Mouse (Mus musculus) liver, embryonic 14.5 days (tissue): ENCODE data around the gene Dus1l. TPM values are rescaled to one million over a fixed set of nuclear protein-coding genes. Genes with fewer than 3 reads are reported as not detected.
A peak's percentile ranks its signal among the peaks of the same experiment; 100 is the strongest.

Source experiments
- ATAC-seq: fragments of 200-750 bp; cut with Nextera tagmentation; 2 replicates; pipeline ENCODE4 v1.8.0; 2017; ENCODE audit warnings: moderate number of reproducible peaks, mild to moderate bottlenecking, moderate library complexity; ENCODE audit not compliant: insufficient read depth
- DNase-seq, 3 experiments: peaks; one replicate each; pipeline ENCODE4 v3.0.0-alpha.2; 2012 to 2013; ENCODE audit warnings: low read depth in 3 of 3, low spot score in 3 of 3
- H3K27ac ChIP-seq: fragments of 300-500 bp; sonication (generic); 2 replicates; pipeline ENCODE4 v1.5.1; 2014; ENCODE audit warnings: moderate library complexity, mild to moderate bottlenecking, control low read depth, inconsistent platforms
- H3K27me3 ChIP-seq: fragments of 300-500 bp; sonication (generic); 2 replicates; pipeline ENCODE4 v1.6.1; 2014; ENCODE audit warnings: mild to moderate bottlenecking, low read length, moderate library complexity; ENCODE audit not compliant: control insufficient read depth, insufficient read depth
- H3K36me3 ChIP-seq: fragments of 300-500 bp; sonication (generic); replicated peaks from 2 replicates; pipeline ENCODE4 v1.6.1; 2014; ENCODE audit warnings: low read depth; ENCODE audit not compliant: control insufficient read depth, insufficient read depth
- H3K4me1 ChIP-seq, 2 experiments: fragments of 200-500 bp in 1 of 2; fragments of 300-500 bp in 1 of 2; sonication (generic) in 1 of 2; replicated peaks; 2 replicates each; pipeline ENCODE4 v1.6.1; 2012 to 2014; ENCODE audit warnings: antibody characterized with exemption in 1 of 2, inconsistent platforms in 1 of 2, low read length in 1 of 2; ENCODE audit not compliant: control insufficient read depth in 2 of 2, insufficient read depth in 2 of 2
- H3K4me2 ChIP-seq: fragments of 300-500 bp; sonication (generic); 2 replicates; pipeline ENCODE4 v1.6.1; 2014; ENCODE audit warnings: low read depth, mild to moderate bottlenecking, control low read depth, moderate library complexity
- H3K4me3 ChIP-seq, 2 experiments: fragments of 200-500 bp in 1 of 2; fragments of 300-500 bp in 1 of 2; sonication (generic) in 1 of 2; 2 replicates each; pipeline ENCODE4 v1.5.1; 2012 to 2014; ENCODE audit warnings: low read depth in 2 of 2, low read length in 2 of 2, mild to moderate bottlenecking in 2 of 2, control low read depth in 1 of 2, inconsistent platforms in 1 of 2, moderate library complexity in 1 of 2; ENCODE audit not compliant: insufficient read depth in 1 of 2
- H3K9ac ChIP-seq: fragments of 300-500 bp; sonication (generic); replicated peaks from 2 replicates; pipeline ENCODE4 v1.6.1; 2014; ENCODE audit warnings: mild to moderate bottlenecking, control low read depth, moderate library complexity
- H3K9me3 ChIP-seq: fragments of 300-500 bp; sonication (generic); 2 replicates; pipeline ENCODE4 v1.6.1; 2016; ENCODE audit warnings: low read length, mixed read lengths; ENCODE audit not compliant: control insufficient read depth
- CTCF ChIP-seq: IDR thresholded peaks from 2 replicates; pipeline ENCODE4 v1.5.1; 2016; ENCODE audit warnings: antibody characterized with exemption, low read depth, control low read depth
- EP300 ChIP-seq: IDR thresholded peaks from 2 replicates; pipeline ENCODE4 v1.6.1; 2016; ENCODE audit warnings: antibody characterized with exemption, low read depth
- WGBS: fragments of 180-500 bp; shearing (Covaris S2); extraction: QIAGEN DNeasy Blood & Tissue Kit; methylation state at CpG from one replicate; pipeline ENCODE4 v1.1.7; 2014; ENCODE audit not compliant: insufficient replicate concordance; 5-methylcytosine and 5-hydroxymethylcytosine counted together
- polyA plus RNA-seq, 2 experiments: library from polyadenylated mRNA; depleted of rRNA in 1 of 2; stranded (reverse) in 1 of 2; unstranded in 1 of 2; fragments of >200 nt; fragmentation: Nextera tagmentation in 1 of 2; extraction: Ambion mirVana in 1 of 2; gene quantifications; 2 replicates each; pipeline versions ENCODE4 v1.2.1 to v1.2.3; 2012 to 2014

Dus1l gene
- polyA plus RNA-seq, 2 experiments, result 34.0 to 61.2 TPM

DNA sequence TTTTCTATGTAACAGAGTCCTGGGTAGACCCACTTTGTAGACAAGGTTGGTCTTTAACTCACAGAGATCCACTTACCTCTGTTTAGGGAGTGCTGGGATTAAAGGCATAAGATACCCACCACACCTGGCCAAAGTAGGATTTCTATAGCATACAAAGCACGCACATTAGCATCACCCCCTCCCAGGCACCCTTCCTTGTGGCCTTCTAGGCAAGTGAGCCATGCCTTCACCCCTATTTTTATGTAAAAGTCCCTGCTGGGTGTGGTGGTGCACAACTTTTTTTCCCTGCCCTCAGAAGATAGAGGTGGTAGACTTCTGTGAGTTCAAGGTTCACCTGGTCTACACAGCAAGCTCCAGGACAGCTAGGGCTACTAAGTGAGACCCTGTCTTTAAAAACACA lies 16.3 kb downstream of the Dus1l start:
- TF ChIP-seq EP300 (no peak), CTCF (no peak)
- ATAC-seq, result no peak
- Histone ChIP-seq H3K9me3 (no peaks in the 10 kb centered on the region), H3K36me3 (no peaks in the 10 kb centered on the region), H3K27ac (no peak overlapping the region), H3K4me3 (no peak overlapping the region), H3K4me2 (no peak overlapping the region), H3K27me3 (no peaks in the 10 kb centered on the region), H3K4me1 (peaks cover 0 to 2% of the 10 kb centered on the region in 2 experiments; a peak in 1 of 4 replicates), H3K9ac (no peak overlapping the region)
- DNase-seq, result no peak
- 82% methylated on average over 1 of the region's 1 CpGs for WGBS

GRCm38 (mm10) chr11:120777123-120777522 lies 19.1 kb downstream of the Dus1l start:
- TF ChIP-seq EP300, result no peak
- TF ChIP-seq CTCF, result no peak
- 38% methylated on average over 6 of the region's 6 CpGs for WGBS
- no peak for ATAC-seq

GRCm38 (mm10) chr11:120775774-120776469 lies 20.3 kb downstream of the Dus1l start:
- Histone ChIP-seq H3K4me2 (no peak overlapping the region), H3K36me3 (no peaks in the 10 kb centered on the region), H3K9me3 (no peaks in the 10 kb centered on the region), H3K9ac (no peak overlapping the region), H3K4me1 (no peaks in the 10 kb centered on the region), H3K4me3 (no peak overlapping the region), H3K27me3 (no peaks in the 10 kb centered on the region), H3K27ac (no peak overlapping the region)
- ATAC-seq (peak; percentile 73), DNase-seq (peak; percentile 71 to 79 (median 76))
- TF ChIP-seq EP300 (no peak), CTCF (peak; percentile 100)
- 20% methylated on average over 15 of the region's 15 CpGs for WGBS

More at GRCm38 (mm10) chr11:120777123-120777522, 19.1 kb downstream of the Dus1l start:
- H3K4me2 ChIP-seq, result no peak overlapping the region
- H3K36me3 ChIP-seq, result no peaks in the 10 kb centered on the region
- H3K4me1 ChIP-seq, result no peaks in the 10 kb centered on the region
- no peak overlapping the region for H3K9ac ChIP-seq
- no peak overlapping the region for H3K4me3 ChIP-seq
- no peaks in the 10 kb centered on the region for H3K27me3 ChIP-seq
- no peaks in the 10 kb centered on the region for H3K9me3 ChIP-seq
- DNase-seq, result no peak
- H3K27ac ChIP-seq, result no peak overlapping the region

DNA sequence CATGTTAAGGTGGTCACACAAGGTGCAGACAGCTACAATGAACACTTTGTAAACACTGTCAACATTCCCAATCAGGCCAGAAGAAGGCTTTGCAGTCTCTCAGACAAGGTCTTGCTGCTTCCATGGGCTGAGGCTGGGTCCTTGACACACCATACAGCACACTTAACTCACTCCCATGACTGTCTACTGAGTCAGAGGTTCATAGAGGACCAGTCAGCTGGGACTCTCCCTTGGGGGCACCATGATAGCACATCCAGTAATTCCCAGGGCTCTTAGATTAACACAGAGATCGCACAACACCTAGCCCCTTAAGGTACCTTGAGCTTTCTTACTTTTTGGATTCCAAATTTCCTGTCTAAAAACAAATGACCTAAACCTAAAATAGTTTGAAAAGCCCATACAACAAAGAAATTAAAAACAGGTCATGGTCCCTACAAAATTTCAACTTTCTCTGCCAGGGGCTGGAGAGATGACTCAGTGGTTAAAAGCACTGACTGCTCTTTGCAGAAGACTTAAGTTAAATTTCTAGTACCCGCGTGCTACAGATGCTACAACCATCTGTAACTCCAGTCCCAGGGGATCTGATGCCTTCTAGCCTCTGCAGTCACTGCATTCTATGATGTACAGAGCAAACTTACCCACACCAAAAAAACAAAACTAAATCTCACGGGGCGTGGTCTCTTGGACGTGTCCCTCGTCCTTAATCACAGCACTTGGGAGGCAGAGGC lies 22.6 kb downstream of the Dus1l start:
- H3K4me2 ChIP-seq, result no peak overlapping the region
- H3K27ac ChIP-seq, result no peak overlapping the region
- peaks cover 0 to under 1% of the 10 kb centered on the region in 2 experiments; a peak in 2 of 4 replicates for H3K4me1 ChIP-seq
- DNase-seq (no peak), ATAC-seq (no peak)
- H3K4me3 ChIP-seq, result no peak overlapping the region
- 68% methylated on average over 7 of the region's 7 CpGs for WGBS
- TF ChIP-seq EP300 (no peak), CTCF (no peak)
- H3K36me3 ChIP-seq, result no peaks in the 10 kb centered on the region
- H3K9me3 ChIP-seq, result no peaks in the 10 kb centered on the region
- H3K9ac ChIP-seq, result no peak overlapping the region
- H3K27me3 ChIP-seq, result no peaks in the 10 kb centered on the region

DNA sequence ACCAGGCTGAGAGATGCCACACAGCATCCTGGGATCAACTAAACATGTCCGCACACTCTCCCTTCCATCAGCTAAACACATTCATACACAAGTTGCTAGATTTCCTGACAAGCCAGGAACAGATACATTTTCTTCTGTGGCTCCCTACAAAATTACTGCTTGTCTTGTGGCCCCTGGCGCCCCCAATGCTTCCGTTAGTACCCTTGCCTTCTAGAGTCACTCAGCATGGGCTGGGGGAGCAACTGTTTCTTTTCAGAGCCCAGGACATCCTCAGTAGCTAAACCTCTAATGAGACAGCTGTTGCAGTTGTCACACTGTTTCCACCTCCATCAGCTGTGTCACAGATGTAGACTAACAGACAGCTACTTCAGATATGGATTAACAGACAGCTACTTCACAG lies 23.5 kb downstream of the Dus1l start:
- TF ChIP-seq CTCF (no peak), EP300 (no peak)
- Histone ChIP-seq H3K36me3 (no peaks in the 10 kb centered on the region), H3K4me2 (no peak overlapping the region), H3K27me3 (no peaks in the 10 kb centered on the region), H3K4me1 (peaks cover 0 to 3% of the 10 kb centered on the region in 2 experiments; a peak in 2 of 4 replicates), H3K4me3 (no peak overlapping the region), H3K27ac (no peak overlapping the region), H3K9me3 (no peaks in the 10 kb centered on the region), H3K9ac (no peak overlapping the region)
- ATAC-seq (no peak), DNase-seq (no peak)
- WGBS, result 69% methylated on average over 3 of the region's 3 CpGs
